Mouse (Mus musculus): ENCODE measurements around the gene Usp16.

GRCm38 (mm10) chr16:87445528-87445927 lies 9.0 kb upstream of the Usp16 start:
- TF ChIP-seq CTCF (IDR thresholded peaks at IDR 0.05; ENCODE audit: low read depth): no peak
- TF ChIP-seq EP300 (IDR thresholded peaks at IDR 0.05; ENCODE audit: low read depth): no peak
